Mouse (Mus musculus): ENCODE measurements around the gene Lpp. TPM values are rescaled to one million over a fixed set of nuclear protein-coding genes. Genes with fewer than 3 reads are reported as not detected.

Lpp gene
- polyA plus RNA-seq, 1 experiment from 2014 or later: 10.9 TPM

GRCm38 (mm10) chr16:24504838-24505605 is 111.7 kb downstream of the Lpp start:
- Histone ChIP-seq H3K27me3 (replicated peaks; ENCODE audit: control insufficient read depth, insufficient read depth, low read length) (no peaks in the 10 kb centered on the region), H3K4me1 (ENCODE audit: control insufficient read depth, insufficient read depth, low read depth, low read length) (peaks cover 2% of the 10 kb centered on the region; the same call in 1 of the 2 replicates), H3K4me3 (ENCODE audit: low read length) (no peak overlapping the region), H3K9me3 (ENCODE audit: control insufficient read depth, low read length) (no peaks in the 10 kb centered on the region), H3K4me2 (ENCODE audit: low read length) (no peak overlapping the region), H3K9ac (ENCODE audit: low read depth, low read length) (no peak overlapping the region), H3K27ac (ENCODE audit: low read depth, low read length) (no peak overlapping the region), H3K36me3 (ENCODE audit: control insufficient read depth, insufficient read depth, low read length) (no peaks in the 10 kb centered on the region)
- ATAC-seq: no peak
- 82% methylated on average over 7 of the region's 7 CpGs for WGBS

GRCm38 (mm10) chr16:24506237-24506636 is 112.9 kb downstream of the Lpp start:
- no peak overlapping the region for H3K27ac ChIP-seq (ENCODE audit: low read depth, low read length)
- ATAC-seq: no peak
- no peaks in the 10 kb centered on the region for H3K9me3 ChIP-seq (ENCODE audit: control insufficient read depth, low read length)
- H3K27me3 ChIP-seq (replicated peaks; ENCODE audit: control insufficient read depth, insufficient read depth, low read length): no peaks in the 10 kb centered on the region
- no peak overlapping the region for H3K4me3 ChIP-seq (ENCODE audit: low read length)
- no peak overlapping the region for H3K4me2 ChIP-seq (ENCODE audit: low read length)
- H3K4me1 ChIP-seq (ENCODE audit: control insufficient read depth, insufficient read depth, low read depth, low read length): peaks cover 2% of the 10 kb centered on the region; the same call in 1 of the 2 replicates
- no peaks in the 10 kb centered on the region for H3K36me3 ChIP-seq (ENCODE audit: control insufficient read depth, insufficient read depth, low read length)
- H3K9ac ChIP-seq (ENCODE audit: low read depth, low read length): no peak overlapping the region
- 97% methylated on average over 2 of the region's 2 CpGs for WGBS

- Histone ChIP-seq H3K36me3 (ENCODE audit: control insufficient read depth, insufficient read depth, low read length) (no peaks in the 10 kb centered on the region), H3K9me3 (ENCODE audit: control insufficient read depth, low read length) (no peaks in the 10 kb centered on the region), H3K27ac (ENCODE audit: low read depth, low read length) (no peak overlapping the region), H3K4me3 (ENCODE audit: low read length) (no peak overlapping the region), H3K9ac (ENCODE audit: low read depth, low read length) (no peak overlapping the region), H3K4me1 (ENCODE audit: control insufficient read depth, insufficient read depth, low read depth, low read length) (peaks cover 2% of the 10 kb centered on the region; the same call in 1 of the 2 replicates), H3K4me2 (ENCODE audit: low read length) (no peak overlapping the region), H3K27me3 (replicated peaks; ENCODE audit: control insufficient read depth, insufficient read depth, low read length) (no peaks in the 10 kb centered on the region)
- no peak for ATAC-seq
- whole genome bisulfite sequencing: 64% methylated on average over 4 of the region's 4 CpGs
Observed at GRCm38 (mm10) chr16:24506740-24507139, 113.4 kb downstream of the Lpp start.

GRCm38 (mm10) chr16:24507927-24508540 is 114.7 kb downstream of the Lpp start:
- Histone ChIP-seq H3K4me3 (ENCODE audit: low read length) (no peak overlapping the region), H3K4me1 (ENCODE audit: control insufficient read depth, insufficient read depth, low read depth, low read length) (peaks cover 2% of the 10 kb centered on the region; the same call in 1 of the 2 replicates), H3K4me2 (ENCODE audit: low read length) (no peak overlapping the region), H3K9ac (ENCODE audit: low read depth, low read length) (no peak overlapping the region), H3K36me3 (ENCODE audit: control insufficient read depth, insufficient read depth, low read length) (no peaks in the 10 kb centered on the region), H3K27ac (ENCODE audit: low read depth, low read length) (no peak overlapping the region), H3K9me3 (ENCODE audit: control insufficient read depth, low read length) (no peaks in the 10 kb centered on the region), H3K27me3 (replicated peaks; ENCODE audit: control insufficient read depth, insufficient read depth, low read length) (no peaks in the 10 kb centered on the region)
- no peak for ATAC-seq
- 91% methylated on average over 5 of the region's 5 CpGs for WGBS

GRCm38 (mm10) chr16:24509100-24509812 is 115.9 kb downstream of the Lpp start:
- Histone ChIP-seq H3K9ac (ENCODE audit: low read depth, low read length) (no peak overlapping the region), H3K36me3 (ENCODE audit: control insufficient read depth, insufficient read depth, low read length) (no peaks in the 10 kb centered on the region)
- ATAC-seq: peak; percentile 63; the same call in 1 of the 2 replicates

GRCm38 (mm10) chr16:24509813-24510166 is 116.5 kb downstream of the Lpp start:
- no peaks in the 10 kb centered on the region for H3K9me3 ChIP-seq (ENCODE audit: control insufficient read depth, low read length)
- no peak for ATAC-seq
- H3K4me2 ChIP-seq (ENCODE audit: low read length): no peak overlapping the region
- peaks cover 2% of the 10 kb centered on the region; the same call in 1 of the 2 replicates for H3K4me1 ChIP-seq (ENCODE audit: control insufficient read depth, insufficient read depth, low read depth, low read length)
- H3K27ac ChIP-seq (ENCODE audit: low read depth, low read length): no peak overlapping the region
- no peak overlapping the region for H3K4me3 ChIP-seq (ENCODE audit: low read length)
- H3K36me3 ChIP-seq (ENCODE audit: control insufficient read depth, insufficient read depth, low read length): no peaks in the 10 kb centered on the region
- H3K27me3 ChIP-seq (replicated peaks; ENCODE audit: control insufficient read depth, insufficient read depth, low read length): no peaks in the 10 kb centered on the region
- H3K9ac ChIP-seq (ENCODE audit: low read depth, low read length): no peak overlapping the region
- WGBS: 41% methylated on average over 1 of the region's 1 CpGs

More at GRCm38 (mm10) chr16:24509100-24509812, 115.9 kb downstream of the Lpp start:
- Histone ChIP-seq H3K27me3 (replicated peaks; ENCODE audit: control insufficient read depth, insufficient read depth, low read length) (no peaks in the 10 kb centered on the region), H3K4me2 (ENCODE audit: low read length) (no peak overlapping the region), H3K4me1 (ENCODE audit: control insufficient read depth, insufficient read depth, low read depth, low read length) (peaks cover 2% of the 10 kb centered on the region; the same call in 1 of the 2 replicates), H3K27ac (ENCODE audit: low read depth, low read length) (no peak overlapping the region), H3K4me3 (ENCODE audit: low read length) (no peak overlapping the region), H3K9me3 (ENCODE audit: control insufficient read depth, low read length) (no peaks in the 10 kb centered on the region)
- WGBS: 61% methylated on average over 5 of the region's 5 CpGs

GRCm38 (mm10) chr16:24513228-24513627 is 119.9 kb downstream of the Lpp start:
- Histone ChIP-seq H3K9me3 (ENCODE audit: control insufficient read depth, low read length) (no peaks in the 10 kb centered on the region), H3K36me3 (ENCODE audit: control insufficient read depth, insufficient read depth, low read length) (no peaks in the 10 kb centered on the region), H3K4me3 (ENCODE audit: low read length) (no peak overlapping the region), H3K4me1 (ENCODE audit: control insufficient read depth, insufficient read depth, low read depth, low read length) (peaks cover 2% of the 10 kb centered on the region; the same call in 1 of the 2 replicates), H3K27me3 (replicated peaks; ENCODE audit: control insufficient read depth, insufficient read depth, low read length) (no peaks in the 10 kb centered on the region), H3K4me2 (ENCODE audit: low read length) (no peak overlapping the region), H3K9ac (ENCODE audit: low read depth, low read length) (no peak overlapping the region), H3K27ac (ENCODE audit: low read depth, low read length) (no peak overlapping the region)
- ATAC-seq: no peak
- WGBS: 87% methylated on average over 4 of the region's 4 CpGs

- Histone ChIP-seq H3K4me2 (ENCODE audit: low read length) (no peak overlapping the region), H3K4me1 (ENCODE audit: control insufficient read depth, insufficient read depth, low read depth, low read length) (no peaks in the 10 kb centered on the region), H3K27me3 (replicated peaks; ENCODE audit: control insufficient read depth, insufficient read depth, low read length) (no peaks in the 10 kb centered on the region), H3K4me3 (ENCODE audit: low read length) (no peak overlapping the region), H3K36me3 (ENCODE audit: control insufficient read depth, insufficient read depth, low read length) (no peaks in the 10 kb centered on the region), H3K9ac (ENCODE audit: low read depth, low read length) (no peak overlapping the region), H3K27ac (ENCODE audit: low read depth, low read length) (no peak overlapping the region), H3K9me3 (ENCODE audit: control insufficient read depth, low read length) (no peaks in the 10 kb centered on the region)
- no peak for ATAC-seq
- 90% methylated on average over 11 of the region's 11 CpGs for WGBS
Observed at GRCm38 (mm10) chr16:24514802-24515727, 121.8 kb downstream of the Lpp start.
